Mouse (Mus musculus): ENCODE measurements around the gene Wscd2.

- TF ChIP-seq CTCF (IDR thresholded peaks at IDR 0.05; ENCODE audit: low read depth) (no peak), EP300 (IDR thresholded peaks at IDR 0.05; ENCODE audit: low read depth) (no peak)
Observed at GRCm38 (mm10) chr5:113618716-113619115, 128.6 kb downstream of the Wscd2 start.
